Mouse (Mus musculus): ENCODE results near the gene Fam117a. TPM values are rescaled to one million over a fixed set of nuclear protein-coding genes. Genes with fewer than 3 reads are reported as not detected.
A peak's percentile ranks its signal among the peaks of the same experiment; 100 is the strongest.

Gene Fam117a
- polyA plus RNA-seq, 1 experiment from 2014 or later: 81.3 TPM

DNA sequence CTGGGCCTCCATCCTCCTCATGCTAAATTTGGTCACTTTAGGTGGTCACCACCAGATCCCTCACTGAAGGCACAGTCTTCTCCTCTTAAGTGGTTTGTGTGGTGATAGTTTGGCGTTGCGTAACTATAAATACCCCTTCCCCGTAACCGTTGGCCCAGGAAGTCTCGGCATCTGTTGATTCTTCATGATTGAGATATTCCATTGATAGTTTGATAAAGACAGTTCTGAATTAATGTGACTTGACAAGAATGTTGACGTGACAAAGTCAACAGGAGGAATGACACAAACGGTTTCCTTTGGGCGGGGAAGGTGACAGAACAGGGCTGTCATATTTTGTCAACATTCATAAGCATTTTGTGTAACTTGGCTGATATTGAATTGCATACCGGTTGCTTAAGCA lies 16.4 kb downstream of the Fam117a start:
- ATAC-seq (ENCODE audit: low read depth): no peak
- peaks cover 75% of the 10 kb centered on the region for H3K4me1 ChIP-seq (ENCODE audit: control insufficient read depth, low read depth, low read length)

DNA sequence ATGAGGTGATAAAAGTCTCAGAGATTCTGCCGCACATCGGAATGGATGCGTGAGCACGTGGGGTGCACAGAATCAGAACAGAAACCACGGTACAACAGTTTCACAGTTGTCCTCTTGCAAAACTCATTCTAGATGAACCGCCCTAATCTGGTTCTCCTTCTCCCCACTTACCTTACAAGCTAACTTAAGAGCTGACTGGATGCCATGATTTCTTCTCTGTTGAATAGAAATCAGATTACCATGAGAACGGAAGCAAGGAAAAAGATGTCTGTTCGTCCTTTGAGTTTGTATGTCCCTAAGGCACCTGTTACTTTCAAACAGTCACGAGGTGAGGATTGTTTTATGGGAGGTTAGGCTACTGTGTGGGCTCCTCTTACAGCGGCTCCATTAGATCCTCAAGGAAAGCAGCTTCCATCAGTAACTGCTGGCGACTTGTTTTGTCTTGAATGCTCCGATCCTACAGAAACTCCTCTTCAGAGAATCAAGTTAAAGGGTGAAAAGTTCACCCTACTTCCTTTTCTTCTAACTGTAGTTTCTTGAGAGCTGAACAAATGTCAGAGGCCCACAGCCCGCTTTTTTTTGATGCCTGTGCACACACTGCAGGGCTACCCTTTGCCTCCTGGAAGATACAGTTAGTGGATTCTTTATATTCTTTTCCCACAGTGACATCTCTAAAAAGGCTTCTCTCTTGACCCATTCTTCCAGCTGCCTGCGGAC lies 17.6 kb downstream of the Fam117a start:
- peak overlapping the region; percentile 69 for H3K4me2 ChIP-seq (ENCODE audit: low read depth, low read length)

More for the DNA sequence above, 16.4 kb downstream of the Fam117a start:
- WGBS (ENCODE audit: insufficient replicate concordance): 45% methylated on average over 9 of the region's 9 CpGs
- no peak overlapping the region for H3K9ac ChIP-seq (ENCODE audit: low read depth, low read length)
- H3K27me3 ChIP-seq (ENCODE audit: control insufficient read depth, insufficient read depth, low read depth, low read length): no peaks in the 10 kb centered on the region
- H3K9me3 ChIP-seq (replicated peaks; ENCODE audit: control insufficient read depth, low read length): no peaks in the 10 kb centered on the region
- peak overlapping the region; percentile 68 for H3K27ac ChIP-seq (ENCODE audit: low read length)
- peaks cover 68% of the 10 kb centered on the region for H3K36me3 ChIP-seq (ENCODE audit: control insufficient read depth, insufficient read depth)
- H3K4me2 ChIP-seq (ENCODE audit: low read depth, low read length): peak overlapping the region; percentile 15; the same call in 1 of the 2 replicates
- 0 out of 2 replicates have a peak overlapping the region, but pooled peaks have one; percentile 3 for H3K4me3 ChIP-seq (ENCODE audit: low read depth, low read length)

DNA sequence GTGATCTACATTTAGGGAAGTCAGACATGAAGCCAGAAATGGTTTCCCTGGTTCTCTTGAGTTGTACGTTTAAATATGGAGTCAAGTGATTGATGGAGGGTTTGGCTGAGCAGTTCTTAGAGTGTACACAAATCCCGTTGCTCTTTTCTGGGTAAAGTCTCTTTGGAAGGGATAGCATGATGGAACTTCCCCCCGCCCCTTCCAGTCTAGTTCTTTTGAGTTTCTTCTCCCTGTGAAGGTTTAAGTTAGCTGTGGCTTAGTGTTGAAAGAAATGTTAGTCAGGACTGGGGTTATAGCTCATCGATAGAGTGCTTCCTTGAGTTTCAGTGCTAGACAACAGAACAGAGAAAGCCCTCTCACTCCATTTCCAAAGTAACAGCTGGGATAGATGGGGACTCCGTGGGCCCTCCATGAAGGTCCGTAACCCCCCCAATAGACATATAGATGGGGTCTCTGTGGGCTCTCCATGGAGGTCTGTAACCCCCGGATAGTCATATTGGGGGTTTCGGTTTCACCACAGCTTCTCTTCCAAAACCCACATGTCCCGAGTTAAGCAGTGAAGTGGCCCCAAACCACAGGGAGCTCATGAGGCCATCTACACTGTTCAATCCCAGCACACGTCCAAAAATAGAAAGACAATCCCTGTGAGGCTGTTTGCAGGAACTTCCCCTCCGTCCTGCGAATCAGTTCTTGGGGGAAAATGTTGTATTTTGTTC lies 18.3 kb downstream of the Fam117a start:
- peaks cover 68% of the 10 kb centered on the region for H3K36me3 ChIP-seq (ENCODE audit: control insufficient read depth, insufficient read depth)
- H3K4me1 ChIP-seq (ENCODE audit: control insufficient read depth, low read depth, low read length): peaks cover 69% of the 10 kb centered on the region
- peak overlapping the region; percentile 69 for H3K4me2 ChIP-seq (ENCODE audit: low read depth, low read length)
- H3K9me3 ChIP-seq (replicated peaks; ENCODE audit: control insufficient read depth, low read length): no peaks in the 10 kb centered on the region
- peak overlapping the region; percentile 60 for H3K9ac ChIP-seq (ENCODE audit: low read depth, low read length)
- ATAC-seq (ENCODE audit: low read depth): no peak
- peak overlapping the region; percentile 36 for H3K4me3 ChIP-seq (ENCODE audit: low read depth, low read length)
- WGBS (ENCODE audit: insufficient replicate concordance): 57% methylated on average over 12 of the region's 12 CpGs
- no peaks in the 10 kb centered on the region for H3K27me3 ChIP-seq (ENCODE audit: control insufficient read depth, insufficient read depth, low read depth, low read length)
- H3K27ac ChIP-seq (ENCODE audit: low read length): peak overlapping the region; percentile 97

More for the DNA sequence above, 17.6 kb downstream of the Fam117a start:
- WGBS (ENCODE audit: insufficient replicate concordance): 68% methylated on average over 14 of the region's 14 CpGs
- H3K4me1 ChIP-seq (ENCODE audit: control insufficient read depth, low read depth, low read length): peaks cover 75% of the 10 kb centered on the region
- H3K9ac ChIP-seq (ENCODE audit: low read depth, low read length): peak overlapping the region; percentile 60; the same call in 1 of the 2 replicates
- no peaks in the 10 kb centered on the region for H3K27me3 ChIP-seq (ENCODE audit: control insufficient read depth, insufficient read depth, low read depth, low read length)
- ATAC-seq (ENCODE audit: low read depth): no peak
- H3K27ac ChIP-seq (ENCODE audit: low read length): peak overlapping the region; percentile 97
- peaks cover 68% of the 10 kb centered on the region for H3K36me3 ChIP-seq (ENCODE audit: control insufficient read depth, insufficient read depth)
- H3K4me3 ChIP-seq (ENCODE audit: low read depth, low read length): peak overlapping the region; percentile 36
- no peaks in the 10 kb centered on the region for H3K9me3 ChIP-seq (replicated peaks; ENCODE audit: control insufficient read depth, low read length)

DNA sequence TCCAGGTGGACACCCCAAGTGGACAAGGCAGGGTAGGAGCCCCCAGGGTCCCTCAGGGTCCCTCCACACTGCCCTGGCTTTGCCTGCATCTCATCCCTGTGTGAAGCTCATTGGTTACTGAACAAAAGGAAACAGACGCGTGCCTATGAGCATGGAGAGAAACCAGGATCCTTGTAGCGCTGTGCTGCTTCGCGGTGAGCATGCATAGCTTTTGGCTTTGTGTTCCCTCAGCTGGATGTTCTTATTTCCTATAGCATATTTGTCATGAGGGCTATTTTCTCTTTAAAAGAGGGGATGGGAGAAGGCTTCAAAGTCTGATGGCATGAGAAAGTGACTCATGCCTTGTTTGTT lies 18.8 kb downstream of the Fam117a start:
- ATAC-seq (ENCODE audit: low read depth): no peak
- peak overlapping the region; percentile 60 for H3K9ac ChIP-seq (ENCODE audit: low read depth, low read length)
- H3K4me2 ChIP-seq (ENCODE audit: low read depth, low read length): peak overlapping the region; percentile 69
- H3K36me3 ChIP-seq (ENCODE audit: control insufficient read depth, insufficient read depth): peaks cover 69% of the 10 kb centered on the region
- H3K27me3 ChIP-seq (ENCODE audit: control insufficient read depth, insufficient read depth, low read depth, low read length): no peaks in the 10 kb centered on the region
- H3K9me3 ChIP-seq (replicated peaks; ENCODE audit: control insufficient read depth, low read length): no peaks in the 10 kb centered on the region
- WGBS (ENCODE audit: insufficient replicate concordance): 82% methylated on average over 5 of the region's 5 CpGs
- H3K27ac ChIP-seq (ENCODE audit: low read length): peak overlapping the region; percentile 97
- H3K4me3 ChIP-seq (ENCODE audit: low read depth, low read length): peak overlapping the region; percentile 36
- peaks cover 66% of the 10 kb centered on the region for H3K4me1 ChIP-seq (ENCODE audit: control insufficient read depth, low read depth, low read length)

DNA sequence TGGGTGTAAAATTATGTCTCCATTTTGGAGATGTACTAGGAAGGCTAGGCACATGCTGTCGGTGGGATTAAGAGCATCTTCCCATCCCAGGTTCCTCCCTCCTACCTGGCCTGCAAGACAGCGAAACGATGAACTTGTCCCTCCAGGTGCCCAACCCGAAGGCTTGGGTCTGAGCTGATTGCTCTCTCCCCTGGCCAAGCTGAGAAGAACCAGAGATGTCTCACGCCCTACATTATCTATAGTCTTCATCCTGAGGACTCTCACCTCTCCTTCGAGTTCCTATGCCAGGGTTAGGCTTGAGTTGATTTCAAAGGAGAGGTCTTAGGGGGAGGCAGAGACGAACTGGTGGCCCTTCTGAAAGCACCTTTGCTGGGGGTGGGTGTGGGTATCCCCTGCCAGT lies 19.2 kb downstream of the Fam117a start:
- Histone ChIP-seq H3K9me3 (replicated peaks; ENCODE audit: control insufficient read depth, low read length) (no peaks in the 10 kb centered on the region), H3K36me3 (ENCODE audit: control insufficient read depth, insufficient read depth) (peaks cover 68% of the 10 kb centered on the region), H3K27ac (ENCODE audit: low read length) (peak overlapping the region; percentile 97), H3K4me3 (ENCODE audit: low read depth, low read length) (peak overlapping the region; percentile 36), H3K4me1 (ENCODE audit: control insufficient read depth, low read depth, low read length) (peaks cover 64% of the 10 kb centered on the region), H3K9ac (ENCODE audit: low read depth, low read length) (peak overlapping the region; percentile 60), H3K27me3 (ENCODE audit: control insufficient read depth, insufficient read depth, low read depth, low read length) (no peaks in the 10 kb centered on the region), H3K4me2 (ENCODE audit: low read depth, low read length) (peak overlapping the region; percentile 69)
- ATAC-seq (ENCODE audit: low read depth): peak; percentile 35
- WGBS (ENCODE audit: insufficient replicate concordance): 37% methylated on average over 7 of the region's 7 CpGs

DNA sequence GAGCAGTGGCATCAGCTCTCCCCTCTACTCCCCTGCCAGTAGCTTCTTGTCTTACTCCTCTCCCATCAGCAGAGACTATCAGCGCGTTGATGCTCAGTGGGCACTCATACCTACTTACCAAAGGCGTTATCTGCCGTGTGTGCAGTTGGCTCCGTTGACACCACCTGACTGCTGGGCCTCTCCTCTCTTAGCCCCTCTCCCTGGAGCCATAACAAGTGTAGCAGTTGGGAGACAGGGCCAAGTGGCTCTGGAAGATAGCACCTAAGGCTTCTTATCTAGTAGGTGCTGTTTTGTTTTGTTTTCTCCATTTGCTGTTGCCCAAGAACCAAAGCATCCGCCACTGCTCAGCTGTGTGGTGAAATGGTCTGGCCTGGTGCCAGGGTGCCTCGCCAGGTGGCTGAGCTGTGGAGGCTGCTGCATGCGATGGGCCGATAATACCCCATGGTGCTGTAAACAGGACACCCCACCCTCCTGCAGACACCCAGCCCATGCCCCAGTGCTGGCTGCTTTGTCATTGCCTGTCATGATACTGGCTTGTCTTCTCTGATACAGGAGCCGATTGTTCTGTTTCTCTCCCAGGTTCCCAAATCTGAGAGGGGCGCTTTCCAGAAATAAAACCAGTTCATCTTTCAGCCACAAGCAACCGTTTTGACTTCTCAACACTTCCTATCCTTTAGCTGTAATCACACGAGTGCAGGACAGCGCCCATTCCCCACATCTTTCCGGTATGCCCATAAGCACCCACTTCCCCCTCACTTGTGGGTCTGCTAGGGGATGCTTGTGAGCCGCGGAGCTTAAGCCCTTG lies 19.9 kb downstream of the Fam117a start:
- Histone ChIP-seq H3K4me2 (ENCODE audit: low read depth, low read length) (peak overlapping the region; percentile 69), H3K9ac (ENCODE audit: low read depth, low read length) (peak overlapping the region; percentile 68), H3K36me3 (ENCODE audit: control insufficient read depth, insufficient read depth) (peaks cover 65% of the 10 kb centered on the region), H3K27me3 (ENCODE audit: control insufficient read depth, insufficient read depth, low read depth, low read length) (no peaks in the 10 kb centered on the region), H3K27ac (ENCODE audit: low read length) (peak overlapping the region; percentile 97), H3K9me3 (replicated peaks; ENCODE audit: control insufficient read depth, low read length) (no peaks in the 10 kb centered on the region), H3K4me1 (ENCODE audit: control insufficient read depth, low read depth, low read length) (peaks cover 59% of the 10 kb centered on the region), H3K4me3 (ENCODE audit: low read depth, low read length) (peak overlapping the region; percentile 36)
- peak; percentile 95 for ATAC-seq (ENCODE audit: low read depth)
- WGBS (ENCODE audit: insufficient replicate concordance): 17% methylated on average over 17 of the region's 17 CpGs

DNA sequence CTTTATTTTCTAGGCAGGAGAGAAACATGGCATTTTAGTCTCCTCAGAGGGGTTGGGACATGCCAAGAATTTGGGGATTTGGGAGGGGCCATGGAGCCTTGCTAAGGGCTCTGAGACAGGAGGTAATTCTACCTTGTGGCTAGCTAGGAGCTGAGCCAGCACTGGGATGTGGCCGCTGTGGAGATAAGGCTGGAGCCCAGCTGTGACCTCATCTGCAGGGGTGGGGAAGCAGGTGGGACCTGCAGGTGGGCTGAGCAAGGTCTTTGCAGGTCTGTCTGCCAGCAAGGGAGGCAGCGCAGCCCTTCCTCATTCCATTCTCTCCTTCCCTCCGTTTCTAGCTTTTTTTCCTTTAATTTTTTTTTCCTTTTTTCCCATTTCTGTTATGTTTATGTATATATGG lies 21.4 kb downstream of the Fam117a start:
- H3K4me2 ChIP-seq (ENCODE audit: low read depth, low read length): no peak overlapping the region
- WGBS (ENCODE audit: insufficient replicate concordance): 58% methylated on average over 3 of the region's 3 CpGs
- no peak for ATAC-seq (ENCODE audit: low read depth)
- H3K4me1 ChIP-seq (ENCODE audit: control insufficient read depth, low read depth, low read length): peaks cover 49% of the 10 kb centered on the region
- no peaks in the 10 kb centered on the region for H3K27me3 ChIP-seq (ENCODE audit: control insufficient read depth, insufficient read depth, low read depth, low read length)
- H3K9me3 ChIP-seq (replicated peaks; ENCODE audit: control insufficient read depth, low read length): no peaks in the 10 kb centered on the region
- peaks cover 57% of the 10 kb centered on the region for H3K36me3 ChIP-seq (ENCODE audit: control insufficient read depth, insufficient read depth)
- no peak overlapping the region for H3K4me3 ChIP-seq (ENCODE audit: low read depth, low read length)
- peak overlapping the region; percentile 97 for H3K27ac ChIP-seq (ENCODE audit: low read length)
- 0 out of 2 replicates have a peak overlapping the region, but pooled peaks have one; percentile 21 for H3K9ac ChIP-seq (ENCODE audit: low read depth, low read length)

DNA sequence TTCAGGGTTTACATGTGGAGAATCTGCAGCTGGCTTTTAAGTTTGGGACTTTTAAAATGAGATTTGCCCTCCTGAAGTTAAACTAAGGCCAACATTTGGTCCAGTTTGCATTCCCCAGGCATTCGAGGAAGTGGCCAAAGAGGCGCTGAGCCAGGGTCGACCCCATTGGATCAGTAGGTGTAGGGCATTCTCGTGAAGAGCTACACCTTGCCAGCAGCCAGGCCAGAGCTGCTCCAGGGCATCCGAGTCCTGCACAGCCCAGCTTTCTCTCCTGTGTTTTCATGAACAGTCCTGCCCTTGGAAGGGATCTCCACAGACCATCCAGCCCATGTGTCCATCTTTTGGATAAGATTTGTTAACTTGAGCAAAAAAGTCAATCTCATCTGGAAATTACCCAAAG lies 27.6 kb downstream of the Fam117a start:
- Histone ChIP-seq H3K9me3 (replicated peaks; ENCODE audit: control insufficient read depth, low read length) (no peaks in the 10 kb centered on the region), H3K4me1 (ENCODE audit: control insufficient read depth, low read depth, low read length) (peaks cover 9% of the 10 kb centered on the region), H3K36me3 (ENCODE audit: control insufficient read depth, insufficient read depth) (peaks cover 68% of the 10 kb centered on the region), H3K4me3 (ENCODE audit: low read depth, low read length) (no peak overlapping the region), H3K9ac (ENCODE audit: low read depth, low read length) (no peak overlapping the region), H3K27ac (ENCODE audit: low read length) (no peak overlapping the region), H3K4me2 (ENCODE audit: low read depth, low read length) (no peak overlapping the region), H3K27me3 (ENCODE audit: control insufficient read depth, insufficient read depth, low read depth, low read length) (no peaks in the 10 kb centered on the region)
- ATAC-seq (ENCODE audit: low read depth): no peak
- 83% methylated on average over 5 of the region's 5 CpGs for WGBS (ENCODE audit: insufficient replicate concordance)
